Mouse (Mus musculus) brain, embryonic 14.5 days (tissue): ENCODE measurements at regions not wholly inside any gene's neighbourhood (a gene's known extent, or its start where the extent isn't known, plus 50 kb on each side); places are given as distances from the start of the nearest gene placed in this dataset.

ENCODE experiments used
- CTCF ChIP-seq: fragments of 200-500 bp; IDR thresholded peaks from 2 replicates; pipeline ENCODE4 v1.5.1; 2012; ENCODE audit warnings: inconsistent platforms, mild to moderate bottlenecking, moderate library complexity, borderline replicate concordance; ENCODE audit not compliant: insufficient read depth, insufficient read length; ENCODE audit errors: extremely low read depth
- POLR2A ChIP-seq: fragments of 200-500 bp; IDR thresholded peaks from 2 replicates; pipeline ENCODE4 v1.6.1; 2012; ENCODE audit warnings: mild to moderate bottlenecking, inconsistent platforms, borderline replicate concordance; ENCODE audit not compliant: poor library complexity, insufficient read depth, insufficient read length, severe bottlenecking; ENCODE audit errors: extremely low read depth

DNA sequence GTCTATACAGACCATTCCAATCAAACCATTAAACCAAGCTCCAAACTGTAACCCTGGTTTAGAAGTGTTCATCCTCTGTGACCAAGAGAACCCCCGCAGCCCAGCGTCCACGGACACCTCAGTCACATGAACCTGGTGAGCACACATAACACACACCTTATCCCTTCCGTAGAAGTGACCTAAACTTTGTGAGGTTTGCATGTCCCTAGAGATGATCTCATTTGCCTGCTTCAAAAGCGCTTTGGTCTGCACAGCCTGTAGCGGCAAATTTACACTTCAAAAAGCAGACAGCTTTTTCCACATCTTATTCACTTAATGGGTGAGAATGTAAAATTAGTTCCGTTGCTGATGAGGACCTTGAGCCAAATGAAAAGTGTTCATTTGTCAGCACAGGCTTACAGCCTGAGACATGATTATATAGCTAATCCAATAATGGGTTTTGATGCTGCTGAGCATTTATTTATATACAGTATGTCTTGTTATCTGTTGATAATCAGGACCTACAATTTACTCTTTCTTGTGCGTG lies 122.3 kb upstream of the Lmo4 start:
- no peak for TF ChIP-seq POLR2A
- no peak for TF ChIP-seq CTCF
